Mouse (Mus musculus) bone marrow, adult 2 months (tissue): ENCODE data around the gene Aggf1. TPM values are rescaled to one million over a fixed set of nuclear protein-coding genes. Genes with fewer than 3 reads are reported as not detected.

Experiments used
- H3K27ac ChIP-seq: fragments of 200-500 bp; 2 replicates; pipeline ENCODE4 v1.5.1; 2012; ENCODE audit warnings: low read depth, mild to moderate bottlenecking, control low read depth, inconsistent platforms, low read length; ENCODE audit not compliant: control insufficient read depth, poor library complexity, insufficient read depth
- H3K4me1 ChIP-seq: fragments of 200-500 bp; 2 replicates; pipeline ENCODE4 v1.6.1; 2011; ENCODE audit warnings: low read length; ENCODE audit not compliant: control insufficient read depth, insufficient read depth
- H3K4me3 ChIP-seq: fragments of 200-500 bp; replicated peaks from 2 replicates; pipeline ENCODE3; 2011; ENCODE audit warnings: mild to moderate bottlenecking, low read depth, low read length, control low read depth; ENCODE audit not compliant: control insufficient read depth
- CTCF ChIP-seq: fragments of 200-500 bp; IDR thresholded peaks from 2 replicates; pipeline ENCODE4 v1.5.1; 2011; ENCODE audit warnings: low read length, control low read depth; ENCODE audit not compliant: control insufficient read depth, insufficient read depth
- POLR2A ChIP-seq: fragments of 200-500 bp; IDR thresholded peaks from 2 replicates; pipeline ENCODE4 v1.6.1; 2011; ENCODE audit warnings: low read depth, mild to moderate bottlenecking, control low read depth, low read length, borderline replicate concordance; ENCODE audit not compliant: control insufficient read depth
- WGBS: fragments of 180-500 bp; shearing (Covaris S2); methylation state at CpG from one replicate; pipeline ENCODE4 v1.1.7; 2018; 5-methylcytosine and 5-hydroxymethylcytosine counted together
- polyA plus RNA-seq: library from polyadenylated mRNA; stranded (reverse); fragments of >200 nt; gene quantifications from 2 replicates; pipeline ENCODE4 v1.2.4, GENCODE M21; 2011; ENCODE audit warnings: low replicate concordance; ENCODE audit not compliant: missing spikeins, insufficient read depth, insufficient read length

Aggf1 gene
- polyA plus RNA-seq, 1 experiment, result 23.6 TPM

- no peak overlapping the region for H3K4me3 ChIP-seq
- no peak overlapping the region for H3K27ac ChIP-seq
- WGBS, result 66% methylated on average over 6 of the region's 6 CpGs
- H3K4me1 ChIP-seq, result no peaks in the 10 kb centered on the region; the same call in 1 of the 2 replicates
- TF ChIP-seq CTCF, result no peak
- TF ChIP-seq POLR2A, result no peak
Observed at GRCm38 (mm10) chr13:95319153-95319552, 56.0 kb downstream of the Aggf1 start.

DNA sequence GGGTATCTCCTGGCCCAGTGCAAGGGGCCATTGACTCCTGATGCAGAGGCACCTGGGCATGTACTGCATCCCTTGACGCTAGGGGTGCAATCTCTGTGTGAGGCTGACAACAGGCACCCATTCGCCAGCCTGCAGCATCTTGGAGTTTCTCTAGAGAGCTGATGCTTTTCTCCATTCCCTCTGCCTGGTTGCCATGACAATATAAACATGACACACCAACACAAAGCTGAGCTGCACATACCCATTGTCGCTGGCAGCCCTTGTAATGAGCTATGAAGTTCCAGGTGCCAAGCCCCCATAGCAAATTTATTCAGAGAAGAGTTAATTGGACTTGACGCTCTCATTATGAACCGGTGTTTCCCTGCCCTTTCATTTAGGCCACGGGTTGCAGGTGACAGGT lies 63.1 kb downstream of the Aggf1 start:
- Histone ChIP-seq H3K27ac (no peak overlapping the region), H3K4me3 (no peak overlapping the region), H3K4me1 (no peaks in the 10 kb centered on the region; the same call in 1 of the 2 replicates)
- TF ChIP-seq POLR2A (no peak), CTCF (no peak)
- WGBS, result 80% methylated on average over 6 of the region's 6 CpGs

GRCm38 (mm10) chr13:95307100-95307655 lies 68.0 kb downstream of the Aggf1 start:
- TF ChIP-seq CTCF, result no peak
- TF ChIP-seq POLR2A, result no peak
- WGBS, result 82% methylated on average over 8 of the region's 8 CpGs

GRCm38 (mm10) chr13:95306596-95306995 lies 68.6 kb downstream of the Aggf1 start:
- Histone ChIP-seq H3K4me3 (no peak overlapping the region), H3K4me1 (no peaks in the 10 kb centered on the region), H3K27ac (no peak overlapping the region)
- TF ChIP-seq POLR2A (no peak), CTCF (no peak)
- WGBS, result 79% methylated on average over 4 of the region's 4 CpGs

More at GRCm38 (mm10) chr13:95307100-95307655, 68.0 kb downstream of the Aggf1 start:
- Histone ChIP-seq H3K4me3 (no peak overlapping the region), H3K4me1 (no peaks in the 10 kb centered on the region), H3K27ac (no peak overlapping the region)

Other genes with a start within 250 kb of the Aggf1 start
- gene Pde8b, start 125.0 kb downstream of the Aggf1 start, polyA plus RNA-seq, result 5.4 and 6.3 TPM in 2 replicates
- gene Zbed3, start 51.7 kb downstream of the Aggf1 start, polyA plus RNA-seq, result 1.8 and 4.0 TPM in 2 replicates
- not detected in 2 replicates for gene Crhbp, start 69.6 kb upstream of the Aggf1 start, polyA plus RNA-seq
- gene S100z, start 103.4 kb upstream of the Aggf1 start, polyA plus RNA-seq, result not detected in 2 replicates
- gene F2rl1, start 149.9 kb upstream of the Aggf1 start, polyA plus RNA-seq, result 0.47 and 1.8 TPM in 2 replicates
- 3.7 and 8.7 TPM in 2 replicates for gene F2r, start 243.1 kb upstream of the Aggf1 start, polyA plus RNA-seq